Mouse (Mus musculus): ENCODE results near the gene Uck1.

DNA sequence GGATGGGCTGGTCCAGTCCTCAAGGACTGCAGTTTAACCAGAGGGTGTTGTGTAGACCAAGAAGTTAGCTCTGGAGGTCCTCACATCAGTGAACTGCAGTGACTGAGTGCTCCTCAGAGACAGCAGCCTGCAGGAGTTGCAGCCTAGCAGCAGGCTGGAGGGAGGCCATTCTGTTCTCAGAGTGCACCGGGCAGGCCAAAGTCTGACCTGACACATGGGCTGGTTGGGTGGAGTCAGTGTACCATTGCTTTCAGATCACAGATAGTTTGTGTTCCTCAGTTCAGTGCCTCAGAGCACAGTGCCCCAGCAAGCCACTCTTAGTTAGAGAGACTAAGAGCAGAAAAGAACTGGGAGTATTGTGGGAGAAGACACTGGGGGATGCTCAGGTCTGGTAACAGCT, 52.3 kb downstream of the Uck1 start:
- TF ChIP-seq GATA1 (IDR thresholded peaks at IDR 0.05; ENCODE audit: borderline replicate concordance, low read length) (no peak), FLI1 (IDR thresholded peaks at IDR 0.05; ENCODE audit: low read length) (no peak)

All from megakaryocyte, embryonic 14.5 days (primary cell).